Mouse (Mus musculus) ES-E14 (cell line): ENCODE data around the gene Rpl9-ps6.

Experiments
- HCFC1 ChIP-seq: IDR thresholded peaks from 2 replicates; pipeline ENCODE4 v1.6.1; 2012; ENCODE audit warnings: low read length, inconsistent platforms, borderline replicate concordance; ENCODE audit not compliant: insufficient read depth
- ZC3H11A ChIP-seq: IDR thresholded peaks from 2 replicates; pipeline ENCODE4 v1.6.1; 2012; ENCODE audit warnings: low read depth, mild to moderate bottlenecking, inconsistent platforms, low read length, borderline replicate concordance
- ZNF384 ChIP-seq: IDR thresholded peaks from 2 replicates; pipeline ENCODE4 v1.6.1; 2012; ENCODE audit warnings: low read depth, low read length, inconsistent platforms

DNA sequence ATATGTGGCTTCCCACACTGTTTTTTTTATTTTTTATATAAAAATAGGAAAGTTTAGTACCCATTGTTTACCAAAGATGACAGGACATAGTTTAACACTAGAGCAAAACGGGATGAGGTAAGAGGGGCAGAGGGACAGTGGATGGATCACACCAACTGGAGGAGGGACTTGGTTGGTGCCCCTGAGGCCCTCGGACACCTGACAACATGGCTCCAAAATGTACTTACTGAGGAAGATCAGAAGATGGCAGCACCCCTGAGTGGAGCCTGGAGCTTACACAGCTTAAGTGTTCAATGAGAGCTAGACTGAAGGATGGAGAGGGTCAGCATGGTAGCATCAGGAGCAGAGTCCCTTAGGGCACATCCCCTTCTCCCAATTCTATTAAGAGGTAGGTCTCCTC lies 27.0 kb downstream of the Rpl9-ps6 start:
- TF ChIP-seq ZNF384 (no peak), HCFC1 (no peak), ZC3H11A (no peak)
